Mouse (Mus musculus) cerebellum, adult 18-20 months (tissue): ENCODE measurements around the gene Cbfa2t2.

Source experiments
- DNase-seq, 2 experiments: peaks; one replicate each; pipeline ENCODE4 v3.0.0; 2021

Gene Cbfa2t2

DNA sequence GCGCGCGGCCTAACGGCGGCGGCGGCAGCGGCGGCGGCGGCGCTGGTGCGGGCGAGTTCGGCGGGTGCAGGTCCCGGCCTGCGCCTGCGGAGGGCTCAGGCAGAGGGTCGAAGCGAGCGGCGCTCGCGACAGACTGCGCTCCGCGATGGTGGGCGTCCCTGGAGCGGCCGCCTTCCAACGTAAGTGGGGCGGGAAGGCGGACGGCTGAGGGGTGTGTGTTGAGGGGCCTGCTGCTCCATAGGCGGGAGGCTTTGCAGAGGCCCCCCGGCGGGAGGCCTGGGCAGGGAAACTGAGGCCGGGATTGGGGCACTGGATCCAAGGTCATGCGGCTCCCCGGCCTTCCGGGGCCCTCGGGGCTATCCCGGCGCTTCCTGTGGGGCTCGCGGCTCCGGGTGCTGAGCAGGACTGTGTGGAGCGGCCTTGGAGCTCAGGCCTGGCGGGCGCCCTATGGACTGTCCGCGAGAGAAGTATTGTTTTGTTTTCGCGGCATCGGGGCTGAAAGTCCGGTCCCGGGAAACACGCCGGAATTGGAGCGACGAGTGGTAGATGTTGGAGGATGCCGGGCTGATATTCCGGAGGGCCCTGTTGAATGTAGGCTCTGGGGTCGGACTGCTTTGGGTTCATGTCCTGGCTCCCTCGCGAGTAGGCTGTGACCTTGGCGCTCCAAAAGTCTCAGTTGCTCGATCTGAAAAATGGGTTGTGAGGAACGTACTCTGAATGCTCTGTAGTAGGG, at the start of gene Cbfa2t2:
TSS of gene Cbfa2t2 (plus strand) at position 24 of the 733 bp plus-strand sequence.
- peak; percentile 47 to 68 for DNase-seq

DNA sequence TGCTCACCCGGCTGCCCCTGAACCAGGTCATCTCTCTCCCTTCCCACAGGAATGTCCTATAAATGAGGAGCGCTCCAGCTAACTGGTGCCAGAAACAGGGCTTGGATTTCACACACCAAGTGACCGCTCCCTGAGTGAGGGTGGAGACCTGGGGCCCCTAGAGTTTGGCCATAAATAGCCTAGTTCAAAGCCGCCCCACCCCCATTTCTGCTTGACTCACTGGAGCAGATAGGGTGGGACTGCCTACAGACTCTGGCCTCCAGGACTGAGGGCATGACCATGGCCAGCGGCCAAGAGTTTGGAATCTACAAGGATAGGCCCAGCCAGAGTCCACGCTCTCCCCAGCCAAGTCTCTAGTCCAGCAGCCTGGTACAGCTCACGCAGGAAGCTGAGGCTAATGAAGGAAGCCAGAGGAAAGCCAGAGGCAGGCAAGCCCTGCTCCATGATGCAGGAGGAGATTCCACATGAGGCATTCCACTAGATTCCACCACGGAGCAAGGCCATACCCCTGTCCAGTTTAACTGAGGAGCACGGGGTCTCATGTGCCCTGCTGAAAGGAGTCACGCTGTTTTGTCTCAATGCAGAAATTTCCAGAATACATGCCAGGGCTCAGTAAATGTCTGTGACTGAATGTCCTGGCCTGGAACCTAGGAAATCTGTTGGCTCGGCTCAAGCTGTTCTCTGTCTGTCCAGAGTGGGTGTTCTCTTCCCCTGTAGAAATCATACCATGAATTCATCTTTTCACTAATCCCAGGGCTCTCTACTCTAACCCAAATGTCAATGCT, 45.9 kb upstream of the Cbfa2t2 start:
- peak; percentile 50 to 53 for DNase-seq

DNA sequence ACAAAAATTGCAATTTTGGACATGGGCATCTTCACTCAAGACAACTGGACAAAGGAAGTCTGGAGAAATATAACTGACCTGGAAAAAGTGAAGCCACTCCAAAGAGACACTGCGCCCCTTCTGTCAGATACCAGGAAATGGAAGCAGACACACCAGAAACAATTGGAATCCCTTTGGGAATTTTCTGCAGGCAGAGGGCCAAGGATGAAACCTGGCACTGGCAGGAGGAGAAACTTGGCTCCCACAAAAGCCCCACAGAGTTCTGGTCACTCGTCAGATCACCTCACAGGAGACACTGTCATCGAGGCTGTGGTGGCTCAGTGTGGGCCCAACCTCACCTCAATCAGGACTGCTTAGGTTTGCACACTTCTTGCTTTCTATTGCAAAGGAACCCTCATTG, 41.7 kb upstream of the Cbfa2t2 start:
- DNase-seq, result peak; percentile 54 to 56

DNA sequence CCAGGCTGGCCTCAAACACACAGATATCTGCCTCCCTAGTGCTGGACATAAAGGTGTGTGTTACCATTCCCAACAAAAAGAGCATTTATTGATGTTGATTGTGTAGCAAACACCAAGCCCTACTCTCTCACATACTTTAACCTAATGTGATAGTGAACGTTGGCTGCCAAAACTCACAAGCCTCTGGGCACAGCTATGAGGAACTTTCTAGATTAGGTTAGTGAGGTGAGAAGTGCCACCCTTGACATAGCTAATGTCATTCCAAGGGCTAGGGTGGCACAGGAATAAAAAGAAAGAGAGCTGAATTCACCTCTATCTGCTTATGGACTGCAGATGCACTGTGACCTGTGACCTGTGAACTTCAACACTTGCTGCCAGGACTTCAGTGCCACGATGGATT, 39.8 kb upstream of the Cbfa2t2 start:
- DNase-seq, result no peak

DNA sequence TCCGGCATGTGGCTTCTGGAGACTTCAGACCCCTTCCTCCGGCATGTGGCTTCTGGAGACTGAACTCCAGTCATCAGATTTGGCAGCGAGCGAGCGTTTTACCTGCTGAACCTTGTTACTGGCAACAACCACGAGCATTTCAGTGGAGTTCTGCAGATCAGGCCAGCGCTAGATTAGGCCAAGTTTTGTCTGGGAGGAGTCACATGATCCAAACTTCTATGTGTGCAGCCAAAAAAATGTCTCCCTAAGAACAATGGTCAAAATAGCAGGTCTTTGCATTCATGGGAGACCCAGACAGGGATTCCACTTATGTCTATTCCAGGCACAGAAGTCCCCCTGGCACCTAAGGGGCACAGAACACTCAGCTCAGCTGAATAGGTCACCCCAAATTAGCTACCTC, 38.0 kb upstream of the Cbfa2t2 start:
- DNase-seq, result no peak

DNA sequence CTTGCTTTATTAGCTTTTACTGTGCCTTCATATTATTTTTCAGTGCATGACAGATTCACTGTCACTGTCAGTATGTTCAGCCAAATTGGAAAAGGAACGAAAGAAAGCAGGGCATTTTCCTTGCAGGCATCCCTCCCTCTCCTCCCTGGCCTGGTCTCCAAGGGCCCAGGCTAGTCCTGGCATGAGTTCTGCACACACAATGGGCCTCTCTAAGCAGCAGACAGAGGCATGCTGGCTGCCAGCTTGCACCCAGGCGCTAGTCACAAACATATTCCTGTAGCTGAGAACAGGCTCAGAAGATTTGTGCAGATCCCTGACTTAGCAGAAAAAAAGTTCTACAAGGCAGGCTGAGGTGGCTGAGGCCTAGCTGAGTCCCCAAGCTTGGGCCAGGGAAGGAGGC, 37.0 kb upstream of the Cbfa2t2 start:
- peak in 1 of 2 experiments; percentile 34 for DNase-seq

DNA sequence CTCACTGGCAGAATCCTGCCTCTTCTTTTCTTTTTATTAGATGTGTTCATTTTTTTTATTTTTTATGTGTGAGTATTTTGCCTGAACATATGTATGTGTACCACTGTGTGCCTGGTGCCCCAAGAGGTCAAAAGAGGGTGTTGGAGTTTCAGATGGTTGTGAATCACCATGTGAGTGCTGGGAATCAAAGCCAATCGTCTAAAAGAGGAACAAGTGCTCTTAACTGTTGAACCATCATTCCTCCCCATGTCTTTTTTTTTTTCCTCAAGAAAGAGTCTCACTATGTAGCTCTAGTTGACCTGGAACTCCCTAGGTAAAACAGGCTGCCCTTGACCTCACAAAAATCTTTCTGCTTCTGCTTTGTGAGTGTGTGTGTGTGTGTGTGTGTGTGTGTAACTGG, 34.3 kb upstream of the Cbfa2t2 start:
- no peak for DNase-seq

DNA sequence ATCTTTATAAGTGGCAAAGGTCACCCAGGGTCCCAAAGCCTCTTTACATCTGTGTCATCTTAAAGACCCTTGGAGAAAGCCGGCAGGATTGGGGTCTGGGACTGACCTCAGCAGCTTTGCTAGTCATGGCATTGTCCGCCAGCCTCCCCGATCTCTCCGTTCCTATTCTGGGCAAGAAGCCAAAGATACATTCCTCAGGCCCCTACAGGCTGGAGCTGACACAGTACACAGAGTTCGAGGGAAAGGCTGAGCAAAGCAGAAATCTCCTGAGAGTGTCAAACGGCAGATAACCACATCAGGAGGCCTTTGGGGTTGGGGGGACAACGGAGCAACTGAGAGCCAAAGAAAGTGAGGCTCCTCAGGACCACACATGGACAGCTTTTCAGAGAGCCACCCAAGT, 33.5 kb upstream of the Cbfa2t2 start:
- DNase-seq, result peak in 1 of 2 experiments; percentile 25

DNA sequence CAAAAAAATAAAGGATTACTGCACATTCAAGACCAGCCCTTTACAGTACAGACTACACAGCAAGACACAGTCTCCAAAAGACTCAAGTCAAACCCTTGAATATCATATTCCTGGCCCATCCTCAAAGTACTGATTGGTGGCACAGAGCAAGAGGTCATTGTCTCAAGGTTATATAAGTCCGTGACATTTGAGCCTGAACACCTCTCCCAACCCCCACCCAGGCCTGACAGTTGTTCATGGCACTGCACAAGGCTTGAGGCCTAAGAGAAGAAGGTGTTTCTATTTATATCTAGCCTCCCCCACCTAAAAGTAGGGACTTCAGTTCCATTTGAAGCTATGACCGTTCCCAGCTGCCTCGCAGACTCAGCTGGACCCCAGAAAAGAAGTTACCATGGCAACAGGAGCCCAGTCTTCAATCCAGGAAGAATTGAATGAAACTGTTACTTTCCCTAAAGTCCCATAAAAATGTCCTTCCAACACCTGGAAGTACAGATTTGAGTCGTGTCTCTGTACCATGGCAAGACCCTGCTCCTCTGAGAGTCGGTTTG, 30.8 kb upstream of the Cbfa2t2 start:
- DNase-seq, result no peak

DNA sequence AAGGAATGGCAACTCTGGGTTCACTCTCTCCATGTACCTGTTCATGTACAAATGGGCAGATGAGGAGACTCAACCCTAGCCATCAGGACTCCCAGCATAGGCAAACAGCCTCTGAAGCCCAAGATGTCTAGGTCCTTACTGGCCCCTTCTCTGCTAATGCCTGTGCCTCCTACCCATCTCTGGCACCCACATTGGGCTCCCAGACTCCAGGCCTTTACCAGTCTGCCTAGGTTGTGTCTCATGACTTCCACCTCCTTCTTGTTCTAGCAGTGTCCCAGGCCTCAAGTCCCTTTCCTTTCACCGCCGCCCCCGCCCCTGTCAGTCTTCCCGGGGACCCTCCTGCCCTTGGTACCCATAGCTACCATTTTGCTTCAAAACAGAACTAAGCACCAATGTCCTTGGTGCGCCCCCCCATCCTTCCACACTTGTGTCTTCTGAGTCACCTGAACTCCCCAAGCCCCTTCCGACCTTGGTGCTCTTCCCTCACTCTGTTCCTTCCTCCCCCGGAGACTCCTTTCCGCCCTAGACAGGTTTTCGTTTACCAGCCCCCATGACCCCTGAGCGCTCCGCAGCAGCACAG, 29.1 kb upstream of the Cbfa2t2 start:
- DNase-seq, result peak in 1 of 2 experiments; percentile 23

DNA sequence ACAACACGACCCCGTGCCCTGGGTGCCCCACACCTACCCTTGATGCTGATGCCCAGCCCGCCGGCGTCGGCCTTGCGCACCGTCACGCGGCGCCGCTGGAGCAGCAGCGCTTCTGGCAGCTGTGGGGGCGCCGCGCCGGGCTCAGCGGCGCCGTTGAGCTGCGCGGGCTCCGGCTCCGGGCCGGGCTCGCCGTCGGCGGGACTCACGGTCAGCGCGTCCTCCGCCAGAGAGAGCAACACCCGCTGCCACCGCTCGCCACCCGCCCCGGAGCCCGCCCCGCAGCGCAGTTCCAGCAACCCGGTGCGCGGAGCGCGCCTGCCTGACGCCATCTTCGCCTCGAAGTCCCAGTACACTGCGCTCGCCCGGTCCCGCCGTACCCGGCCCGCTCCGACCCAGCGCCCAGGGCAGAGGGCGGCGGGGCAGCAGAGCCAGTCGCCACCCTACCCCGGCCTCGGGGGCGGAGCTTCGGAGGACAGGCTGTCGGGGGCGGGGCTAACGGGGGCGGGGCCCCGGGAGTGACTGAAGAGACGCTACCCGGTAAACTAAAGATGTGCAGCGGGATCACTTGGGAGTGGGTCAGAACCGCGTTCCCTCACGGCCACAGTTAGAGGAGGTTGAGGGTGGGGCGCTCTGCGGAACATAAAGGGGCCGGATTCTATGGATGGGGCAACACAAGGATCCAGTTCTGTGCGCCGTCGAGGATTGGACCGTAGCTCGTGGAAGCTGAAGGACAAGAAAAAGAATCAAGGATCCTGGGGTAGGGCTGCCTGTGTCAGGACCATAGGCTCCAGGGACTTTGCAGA, 28.4 kb upstream of the Cbfa2t2 start, which contains the start of gene Snta1:
TSS of gene Snta1 (minus strand) at position 457 of the 803 bp plus-strand sequence.
- DNase-seq, result peak; percentile 80 to 85

DNA sequence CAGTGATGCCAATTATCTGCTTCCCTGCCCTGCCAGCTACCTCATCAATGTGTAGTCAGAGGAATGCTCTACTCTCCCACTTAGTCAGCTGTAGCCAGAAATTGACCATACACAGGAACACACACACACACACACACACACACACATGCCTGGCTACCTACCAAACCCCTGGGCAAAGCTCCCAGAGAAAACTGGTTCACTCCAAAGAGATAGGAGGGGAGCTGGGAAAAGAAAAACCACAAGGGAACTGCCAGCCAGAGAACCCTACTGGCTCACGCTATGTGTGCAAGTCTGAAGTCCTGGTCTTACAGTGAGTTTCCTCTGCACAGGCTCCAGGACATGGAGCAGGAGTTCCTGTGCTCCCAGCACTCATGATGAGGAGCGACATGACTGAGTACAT, 25.9 kb upstream of the Cbfa2t2 start:
- no peak for DNase-seq

DNA sequence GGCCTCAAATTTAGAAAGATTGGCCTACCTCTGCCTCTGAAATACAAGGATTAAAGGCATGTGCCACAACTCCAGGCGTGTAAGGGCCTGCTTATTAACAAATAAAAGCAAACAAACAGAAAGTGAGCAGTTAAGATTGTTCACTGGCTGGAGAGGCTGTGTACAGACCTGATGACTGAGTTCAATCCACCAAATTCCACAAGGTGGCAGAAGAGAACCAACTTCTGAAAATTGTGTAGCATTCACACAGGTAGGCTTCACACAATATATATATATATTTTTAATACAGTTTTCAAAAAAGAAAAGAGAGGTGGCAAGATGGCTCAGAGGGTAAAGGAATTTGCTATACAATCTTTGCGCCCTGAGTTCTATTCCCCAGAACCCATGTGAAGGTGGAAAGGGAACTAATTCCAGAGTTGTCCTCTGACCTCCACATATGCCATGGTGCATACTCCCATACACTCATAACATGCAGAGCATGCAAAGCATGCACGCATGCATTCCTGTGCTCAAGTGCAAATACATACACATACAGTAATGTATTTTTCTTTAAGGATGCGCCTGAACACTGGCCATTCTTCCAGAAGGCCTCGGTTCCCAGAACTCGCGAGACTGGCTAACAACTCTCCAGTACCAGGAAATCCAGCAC, 24.1 kb upstream of the Cbfa2t2 start:
- peak; percentile 72 to 73 for DNase-seq

DNA sequence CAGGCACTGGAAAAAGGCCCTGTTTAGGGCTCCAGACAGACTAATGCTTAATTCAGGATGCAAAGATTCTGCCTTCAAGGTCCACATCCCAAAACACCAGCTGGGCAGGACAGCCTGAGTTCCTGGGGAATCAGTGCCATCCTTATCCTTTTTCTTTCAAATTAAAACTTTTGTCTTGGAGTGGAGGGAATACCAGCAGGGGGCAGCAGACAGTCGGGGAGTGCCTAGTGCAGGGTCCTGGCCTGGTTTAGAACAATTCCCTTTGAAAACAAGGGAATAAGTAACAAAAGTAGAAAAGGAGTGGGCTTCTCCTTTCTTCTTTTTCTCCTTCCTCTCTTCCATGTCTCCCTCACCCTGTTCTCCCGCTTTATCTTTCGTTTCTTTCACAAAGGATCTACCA, 19.2 kb upstream of the Cbfa2t2 start:
- peak; percentile 79 to 83 for DNase-seq

DNA sequence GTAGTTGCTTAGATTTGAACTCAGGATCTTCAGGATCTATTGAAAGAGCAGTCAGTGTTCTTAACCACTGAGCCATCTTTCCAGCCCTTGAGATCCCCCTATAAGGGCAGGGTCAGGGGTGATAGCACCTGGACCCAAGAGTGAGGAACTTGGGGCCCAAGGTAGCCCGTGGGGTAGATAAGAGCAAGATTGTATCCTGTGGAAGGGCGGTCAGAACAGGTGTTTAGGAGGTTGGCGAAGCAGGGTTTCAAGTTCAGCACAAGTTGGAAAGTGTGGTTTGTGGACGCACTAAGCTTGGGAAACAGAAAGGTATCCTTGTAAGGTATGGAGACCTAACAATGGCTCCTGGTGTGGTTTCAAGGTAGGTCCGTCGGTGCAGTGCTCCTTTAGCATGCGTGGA, 18.3 kb upstream of the Cbfa2t2 start:
- DNase-seq, result no peak

DNA sequence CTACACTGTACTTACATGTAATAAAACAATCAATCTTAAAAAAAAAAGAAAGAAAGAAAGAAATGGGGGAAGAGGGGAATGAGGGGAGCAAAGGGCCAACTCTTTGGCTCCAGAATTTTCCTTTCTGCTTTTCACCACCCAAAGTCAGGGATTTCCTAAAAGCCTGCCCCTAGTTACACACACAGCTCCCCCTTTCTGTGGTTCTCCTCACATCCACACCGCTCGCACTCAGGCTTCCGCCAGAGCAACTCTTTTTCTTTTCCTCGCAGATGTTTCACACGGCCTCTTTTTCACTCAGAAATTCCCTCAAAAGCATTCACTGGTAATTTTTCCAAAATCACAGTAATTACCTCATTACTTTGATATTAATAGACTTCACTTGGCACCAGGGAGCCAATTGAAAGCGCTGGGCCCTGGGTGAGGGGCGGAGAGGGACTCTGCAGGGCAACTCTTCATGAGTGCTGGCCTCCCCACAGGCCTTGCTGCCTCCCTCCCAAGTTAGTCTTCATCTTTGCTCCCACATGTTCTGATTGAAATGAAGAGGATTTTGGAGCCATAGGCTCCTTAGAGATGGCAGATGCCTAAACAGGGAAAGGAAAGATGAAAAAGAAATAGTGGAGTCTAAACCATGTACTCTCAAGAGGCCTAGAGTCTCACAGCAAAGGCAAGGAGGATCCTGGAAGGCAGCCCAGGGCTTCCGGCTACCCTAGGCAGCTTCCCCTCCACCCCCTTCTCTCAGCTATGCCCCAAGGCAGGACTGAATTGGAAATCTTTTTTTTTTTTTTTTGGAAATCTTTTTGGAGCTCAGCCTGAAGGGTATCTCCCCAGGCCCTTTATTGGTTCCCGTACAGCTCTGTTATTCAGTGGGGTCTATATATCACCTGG, 16.4 kb upstream of the Cbfa2t2 start:
- DNase-seq, result no peak

DNA sequence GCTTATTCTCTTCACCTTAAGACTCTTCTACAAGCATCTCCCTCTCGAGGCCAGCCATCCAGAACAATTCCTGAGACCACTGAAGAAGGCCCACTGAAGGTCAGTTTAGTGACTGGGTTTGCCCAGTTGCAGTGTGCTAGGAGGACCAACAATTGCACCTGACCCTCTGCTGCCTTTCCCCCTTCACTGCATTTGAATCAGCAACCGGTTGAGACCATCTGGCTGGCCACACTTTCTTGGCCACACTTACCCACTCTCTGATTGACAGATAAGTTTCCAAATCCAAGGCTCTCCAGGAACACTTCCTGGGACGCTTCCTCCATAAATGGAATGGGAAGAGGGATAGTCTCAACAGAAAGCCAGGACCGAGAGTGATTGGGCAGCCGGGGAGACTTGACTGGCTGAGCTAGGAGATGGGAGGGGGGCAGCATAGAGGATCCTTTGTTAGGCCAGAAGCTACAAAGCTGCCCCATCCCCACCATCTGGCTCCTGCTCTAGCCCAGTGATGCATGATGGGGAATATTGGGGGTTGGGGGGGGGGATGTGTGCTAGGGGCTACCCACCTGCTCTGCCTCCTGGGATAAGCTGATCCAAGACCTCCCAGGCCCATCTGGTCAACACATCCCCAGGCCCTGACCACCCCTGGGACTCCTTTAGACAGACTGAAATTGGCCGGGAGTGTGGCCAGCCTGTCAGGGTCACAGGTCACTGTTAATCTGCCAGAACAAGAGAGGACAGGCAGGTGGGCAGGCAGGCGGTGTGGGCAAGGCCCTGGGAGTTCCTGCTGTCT, 15.1 kb upstream of the Cbfa2t2 start:
- DNase-seq, result peak; percentile 55 to 56

DNA sequence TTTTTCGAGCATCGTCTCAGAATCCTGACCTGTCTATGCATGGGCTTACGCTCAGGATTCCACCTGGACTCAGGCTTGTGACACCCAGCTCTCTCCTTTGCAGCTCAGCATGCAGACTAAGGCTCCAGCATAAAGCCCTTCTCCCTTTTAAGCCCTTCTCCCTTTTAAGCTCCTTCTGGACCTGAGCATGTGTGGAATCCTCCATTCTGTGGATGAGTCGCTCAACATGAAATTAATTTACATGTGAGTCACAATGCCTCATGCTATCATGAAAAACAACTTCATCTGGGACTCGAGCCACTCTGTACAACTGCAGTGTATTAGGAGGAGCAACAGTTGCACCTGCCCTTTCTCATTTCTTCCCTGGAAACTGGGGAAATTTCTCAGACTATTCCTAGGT, 14.1 kb upstream of the Cbfa2t2 start:
- no peak for DNase-seq

DNA sequence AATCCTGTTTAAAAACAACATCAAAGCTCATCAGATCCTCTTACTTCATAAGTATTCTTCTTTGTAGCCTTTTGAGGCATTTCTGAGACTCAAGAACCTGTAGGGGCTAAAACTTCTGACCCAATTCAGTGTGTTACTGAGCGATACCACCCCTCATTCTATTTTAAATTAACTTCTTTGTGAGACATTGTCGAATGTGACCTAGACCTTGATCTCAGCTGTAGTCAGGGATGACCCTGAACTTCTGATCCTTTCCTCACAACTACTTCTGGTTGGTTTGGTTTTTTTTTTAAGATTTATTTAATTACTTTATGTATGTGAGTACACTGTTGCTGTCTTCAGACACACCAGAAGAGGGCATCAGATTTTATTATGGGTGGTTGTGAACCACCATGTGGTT, 12.7 kb upstream of the Cbfa2t2 start:
- DNase-seq, result no peak

DNA sequence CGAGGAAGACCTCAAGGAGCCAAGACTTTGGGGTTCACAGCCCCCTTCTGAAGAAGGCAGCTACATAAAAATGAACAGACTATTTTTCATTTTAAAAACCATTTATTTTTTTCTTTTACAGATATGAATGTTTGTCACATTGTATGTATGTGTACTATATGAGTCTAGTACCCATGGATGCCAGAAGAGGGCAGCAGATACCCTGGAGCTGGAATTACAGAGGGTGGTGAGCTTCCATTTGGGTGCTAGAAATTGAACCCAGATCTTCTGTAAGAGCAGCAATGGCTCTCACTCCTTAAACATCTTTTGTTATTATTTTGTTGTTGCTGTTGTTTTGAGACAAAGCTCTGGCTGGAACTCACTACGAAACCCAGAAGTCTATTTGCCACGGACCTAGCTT, 10.8 kb upstream of the Cbfa2t2 start:
- DNase-seq, result no peak
